ENCODE assay signal across 23 mouse cellular contexts in the genomic region with DNA sequence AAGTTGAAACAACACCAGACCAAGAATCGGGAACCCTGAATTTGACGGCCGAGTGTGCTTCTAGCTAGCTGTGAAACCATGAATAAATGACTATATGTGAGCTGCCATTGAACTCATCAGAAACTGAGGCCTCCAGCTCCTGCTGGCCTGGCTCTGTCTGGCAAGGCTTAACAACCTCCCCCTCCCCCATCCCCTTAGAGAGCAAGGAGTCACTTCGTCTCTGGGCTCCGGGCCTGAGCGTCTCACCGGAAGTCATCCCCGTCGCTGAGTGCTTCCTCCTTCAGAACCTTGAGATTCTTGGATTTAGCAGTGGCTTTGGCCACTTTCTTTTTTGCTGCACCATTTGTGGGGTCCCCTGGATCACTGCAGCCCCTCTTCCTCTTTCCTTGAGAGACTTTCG. TPM values are rescaled to one million over a fixed set of nuclear protein-coding genes. Genes with fewer than 3 reads are reported as not detected.
DNase-seq lines count a peak whose midpoint lies in the region; ATAC-seq and TF ChIP-seq lines count a peak whose summit lies in the region.
"Had no signal": no experiment of that assay in that cellular context is flagged by ENCODE, and none has a peak within 500 bp of the region (broad histone marks: within the 10 kb centered on the region; RNA-seq: fewer than 3 reads in every experiment).

No protein-coding gene starts in this region.

- no peak overlapping the region for H3K4me2 ChIP-seq in kidney, embryonic 15.5 days
- H3K4me2 ChIP-seq: embryonic facial prominence, embryonic 15.5 days; hindbrain, embryonic 13.5 days had no signal

- ATAC-seq in kidney, embryonic 15.5 days (replicated peaks; ENCODE audit: low FRiP score): no peak
- ATAC-seq: forebrain, embryonic 14.5 days; hindbrain, postnatal 0 days had no signal

- peaks cover 4% of the 10 kb centered on the region; the same call in 1 of the 2 replicates for H3K4me1 ChIP-seq in kidney, adult 2 months (ENCODE audit: control insufficient read depth, insufficient read depth, low read length)
- H3K4me1 ChIP-seq in kidney, embryonic 15.5 days: peaks cover 19% of the 10 kb centered on the region
- H3K4me1 ChIP-seq in thymus, adult 2 months (replicated peaks; ENCODE audit: control insufficient read depth, insufficient read depth, low read length): peaks cover 48% of the 10 kb centered on the region
- H3K4me1 ChIP-seq: heart, embryonic 10.5 days had no signal

- no peaks in the 10 kb centered on the region for H3K27me3 ChIP-seq in kidney, adult 2 months (replicated peaks; ENCODE audit: control insufficient read depth, insufficient read depth, low read length)
- H3K27me3 ChIP-seq in kidney, embryonic 15.5 days: no peaks in the 10 kb centered on the region
- no peaks in the 10 kb centered on the region for H3K27me3 ChIP-seq in thymus, adult 2 months (ENCODE audit: control insufficient read depth, insufficient read depth, low read length)
- H3K27me3 ChIP-seq: embryonic facial prominence, embryonic 15.5 days; hindbrain, embryonic 13.5 days; Patski had no signal

- no peak overlapping the region for H3K9ac ChIP-seq in kidney, embryonic 15.5 days
- H3K9ac ChIP-seq: embryonic facial prominence, embryonic 15.5 days; hindbrain, embryonic 13.5 days had no signal

- H3K4me3 ChIP-seq in kidney, adult 2 months (ENCODE audit: insufficient read depth, low read depth, low read length): no peak overlapping the region
- H3K4me3 ChIP-seq in kidney, embryonic 15.5 days (replicated peaks): no peak overlapping the region
- no peak overlapping the region for H3K4me3 ChIP-seq in thymus, adult 2 months (ENCODE audit: control insufficient read depth, insufficient read depth, low read length)
- H3K4me3 ChIP-seq: embryonic facial prominence, embryonic 15.5 days; erythroblast, embryonic 14.5 days; forebrain, embryonic 10.5 days; heart, embryonic 10.5 days; hindbrain, embryonic 13.5 days had no signal

- DNase-seq in kidney, adult 2 months: peak; percentile 33
- DNase-seq in thymus, adult 2 months: no peak
- no peak for DNase-seq in thymus, adult 18-20 months
- DNase-seq in ES-CJ7 (ENCODE audit: low read depth, low spot score): peak; percentile 34
- peak; percentile 55 for DNase-seq in induced T-regulatory cell, adult 2 months (ENCODE audit: low read depth)
- no peak for DNase-seq in neural tube, embryonic 10.5 days (ENCODE audit: extremely low spot score, low spot score)
- DNase-seq in gastrocnemius, postnatal 25 days: no peak
- DNase-seq: adrenal gland, adult 8-10 months; adrenal gland, postnatal 36 days; cerebellum, adult 8-10 months; cerebellum, postnatal 14 days; embryo, embryonic 11 days; heart, adult 18-20 months; heart, postnatal 10 days had no signal

- TF ChIP-seq CTCF in kidney, adult 2 months (conservative IDR thresholded peaks at IDR 0.05; ENCODE audit: insufficient read depth, insufficient read length, low read depth, low read length): no peak
- no peak for TF ChIP-seq CTCF in thymus, adult 2 months (IDR thresholded peaks at IDR 0.05; ENCODE audit: borderline replicate concordance, control insufficient read depth, extremely low read depth, insufficient read depth, low read length, poor library complexity)

- H3K27ac ChIP-seq in kidney, adult 2 months (ENCODE audit: insufficient read depth, low read depth, low read length): no peak overlapping the region
- H3K27ac ChIP-seq in kidney, embryonic 15.5 days: no peak overlapping the region
- H3K27ac ChIP-seq in thymus, adult 2 months (ENCODE audit: control insufficient read depth, insufficient read depth, low read length): peak overlapping the region; percentile 43; the same call in 1 of the 2 replicates
- H3K27ac ChIP-seq: embryonic facial prominence, embryonic 15.5 days; forebrain, embryonic 10.5 days; heart, embryonic 10.5 days; hindbrain, embryonic 13.5 days; hindbrain, postnatal 0 days had no signal

- WGBS in kidney, adult 2 months: 72% methylated on average over 10 of the region's 10 CpGs
- 74% methylated on average over 10 of the region's 10 CpGs for WGBS in kidney, embryonic 15.5 days
- WGBS in thymus, adult 2 months: 72% methylated on average over 10 of the region's 10 CpGs

- no peaks in the 10 kb centered on the region for H3K9me3 ChIP-seq in kidney, embryonic 15.5 days (replicated peaks)
- H3K9me3 ChIP-seq: embryonic facial prominence, embryonic 15.5 days; forebrain, embryonic 10.5 days; heart, embryonic 10.5 days; hindbrain, embryonic 13.5 days had no signal

- TF ChIP-seq POLR2A in kidney, adult 2 months (IDR thresholded peaks at IDR 0.05; ENCODE audit: low read depth, low read length): no peak
- no peak for TF ChIP-seq POLR2A in thymus, adult 2 months (IDR thresholded peaks at IDR 0.05; ENCODE audit: control insufficient read depth, extremely low read depth, insufficient read depth, low read length, poor library complexity)

- H3K36me3 ChIP-seq in kidney, adult 2 months (ENCODE audit: control insufficient read depth, insufficient read depth, low read length): no peaks in the 10 kb centered on the region; the same call in 1 of the 2 replicates
- peaks cover 59% of the 10 kb centered on the region for H3K36me3 ChIP-seq in kidney, embryonic 15.5 days
- H3K36me3 ChIP-seq in thymus, adult 2 months (ENCODE audit: control insufficient read depth, insufficient read depth, low read length): peaks cover 3% of the 10 kb centered on the region; the same call in 1 of the 2 replicates

RNA-seq across cellular contexts. Expression of gene Xpc, which starts 5.5 kb away (rescaled TPM):
- 16.9 and 17.7 TPM in 2 replicates for polyA plus RNA-seq in kidney, adult 2 months (2012; rRNA removed)
- 25.1 and 25.5 TPM in 2 replicates for polyA plus RNA-seq in kidney, embryonic 15.5 days (2015; fragmentation: Nextera tagmentation; extraction: Ambion mirVana)
- 18.0 and 18.7 TPM in 2 replicates for polyA plus RNA-seq in thymus, adult 2 months (2012; rRNA removed)
- total RNA-seq in gastrocnemius, postnatal 25 days (2021): 1 to 10 TPM; 6.4 to 6.9 TPM

RNA-seq across cellular contexts. Expression of gene Lsm3, which starts 5.5 kb away (rescaled TPM):
- 23.8 and 25.5 TPM in 2 replicates for polyA plus RNA-seq in kidney, adult 2 months (2012; rRNA removed)
- polyA plus RNA-seq in kidney, embryonic 15.5 days (2015; fragmentation: Nextera tagmentation; extraction: Ambion mirVana): 280 and 313 TPM in 2 replicates
- 38.0 and 46.1 TPM in 2 replicates for polyA plus RNA-seq in thymus, adult 2 months (2012; rRNA removed)
- total RNA-seq in gastrocnemius, postnatal 25 days (2021): 10 to 100 TPM; 35.6 to 36.4 TPM

RNA-seq across cellular contexts. Expression of gene Tmem43, which starts 36.7 kb away (rescaled TPM):
- polyA plus RNA-seq in kidney, adult 2 months (2012; rRNA removed): 27.5 and 30.2 TPM in 2 replicates
- 44.7 and 46.5 TPM in 2 replicates for polyA plus RNA-seq in kidney, embryonic 15.5 days (2015; fragmentation: Nextera tagmentation; extraction: Ambion mirVana)
- 71.0 and 71.1 TPM in 2 replicates for polyA plus RNA-seq in thymus, adult 2 months (2012; rRNA removed)
- total RNA-seq in gastrocnemius, postnatal 25 days (2021): 10 to 100 TPM; 22.7 to 39.4 TPM

RNA-seq across cellular contexts. Expression of gene Chchd4, which starts 36.9 kb away (rescaled TPM):
- polyA plus RNA-seq in kidney, adult 2 months (2012; rRNA removed): 12.7 and 16.0 TPM in 2 replicates
- polyA plus RNA-seq in kidney, embryonic 15.5 days (2015; fragmentation: Nextera tagmentation; extraction: Ambion mirVana): 30.2 and 30.7 TPM in 2 replicates
- polyA plus RNA-seq in thymus, adult 2 months (2012; rRNA removed): 4.7 and 5.1 TPM in 2 replicates
- 1 to 10 TPM; 8.6 to 8.7 TPM for total RNA-seq in gastrocnemius, postnatal 25 days (2021)

Comparison
In these comparisons a context has a peak if more than half of its experiments do, and no peak if none do; other contexts are left out.
1. DNase-seq: peak in kidney, adult 2 months (single experiment), ES-CJ7 (single experiment) and induced T-regulatory cell, adult 2 months (single experiment); none in thymus, adult 2 months (single experiment), thymus, adult 18-20 months (0 of 2), neural tube, embryonic 10.5 days (single experiment) and gastrocnemius, postnatal 25 days (single experiment).